Mouse (Mus musculus): Measurements from ENCODE around the gene Farp1. TPM values are rescaled to one million over a fixed set of nuclear protein-coding genes. Genes with fewer than 3 reads are reported as not detected.

The Farp1 gene
- 24.6 and 27.9 TPM in 2 replicates for polyA plus RNA-seq (2016; fragmentation: Nextera tagmentation; extraction: Ambion mirVana)

GRCm38 (mm10) chr14:121034973-121035662 is at the start of gene Farp1:
Farp1 (plus strand) TSS chr14:121035200.
- Histone ChIP-seq H3K4me3 (replicated peaks) (peak within 1 kb of the TSS; percentile 95), H3K36me3 (replicated peaks) (no peaks in the 10 kb centered on the region), H3K9ac (peak within 1 kb of the TSS; percentile 98), H3K9me3 (no peaks in the 10 kb centered on the region), H3K4me2 (peak within 1 kb of the TSS; percentile 94), H3K4me1 (peaks cover 35% of the 10 kb centered on the region), H3K27me3 (peaks cover 15% of the 10 kb centered on the region), H3K27ac (peak within 1 kb of the TSS; percentile 84)
- 1% methylated on average over 43 of the region's 61 CpGs for WGBS
- ATAC-seq (ENCODE audit: low FRiP score): peak; percentile 95

DNA sequence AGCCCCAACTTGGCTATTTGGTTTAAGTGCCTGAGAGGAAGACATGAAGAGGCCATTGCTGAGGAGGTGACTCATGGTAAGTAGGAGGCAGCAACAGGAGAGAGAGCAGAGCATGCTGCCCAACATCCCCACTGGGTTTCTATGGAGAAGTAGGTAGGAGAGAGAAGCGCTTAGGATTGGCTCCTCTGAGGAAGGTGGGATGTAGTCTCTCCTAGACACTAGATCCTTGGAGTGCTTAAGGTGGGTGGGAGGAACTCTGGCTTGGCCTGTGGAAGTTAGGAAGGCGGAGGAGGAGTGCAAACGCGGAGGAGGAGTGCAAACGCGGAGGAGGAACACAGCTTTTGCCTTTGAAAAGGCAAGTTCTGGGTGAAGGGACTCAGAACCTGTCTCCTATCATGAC is 45.9 kb upstream of the Farp1 start:
- Histone ChIP-seq H3K36me3 (replicated peaks) (no peaks in the 10 kb centered on the region), H3K27ac (no peak overlapping the region), H3K4me2 (no peak overlapping the region), H3K9ac (no peak overlapping the region), H3K4me1 (no peaks in the 10 kb centered on the region), H3K9me3 (no peaks in the 10 kb centered on the region), H3K27me3 (no peaks in the 10 kb centered on the region), H3K4me3 (replicated peaks) (no peak overlapping the region)
- 66% methylated on average over 6 of the region's 6 CpGs for WGBS
- ATAC-seq (ENCODE audit: low FRiP score): no peak

GRCm38 (mm10) chr14:120997686-120998085 is 37.3 kb upstream of the Farp1 start:
- Histone ChIP-seq H3K27me3 (no peaks in the 10 kb centered on the region), H3K4me2 (no peak overlapping the region), H3K9ac (no peak overlapping the region)

GRCm38 (mm10) chr14:121000561-121001340 is 34.2 kb upstream of the Farp1 start:
- Histone ChIP-seq H3K4me2 (no peak overlapping the region), H3K4me3 (replicated peaks) (no peak overlapping the region), H3K36me3 (replicated peaks) (no peaks in the 10 kb centered on the region), H3K9ac (no peak overlapping the region), H3K9me3 (no peaks in the 10 kb centered on the region), H3K27me3 (no peaks in the 10 kb centered on the region), H3K27ac (no peak overlapping the region), H3K4me1 (peaks cover 5% of the 10 kb centered on the region; the same call in 1 of the 2 replicates)
- no peak for ATAC-seq (ENCODE audit: low FRiP score)
- WGBS: 56% methylated on average over 12 of the region's 12 CpGs

More at GRCm38 (mm10) chr14:120997686-120998085, 37.3 kb upstream of the Farp1 start:
- 91% methylated on average over 5 of the region's 5 CpGs for WGBS
- Histone ChIP-seq H3K27ac (no peak overlapping the region), H3K4me1 (peaks cover 5% of the 10 kb centered on the region; the same call in 1 of the 2 replicates), H3K4me3 (replicated peaks) (no peak overlapping the region), H3K9me3 (no peaks in the 10 kb centered on the region), H3K36me3 (replicated peaks) (no peaks in the 10 kb centered on the region)
- no peak for ATAC-seq (ENCODE audit: low FRiP score)

DNA sequence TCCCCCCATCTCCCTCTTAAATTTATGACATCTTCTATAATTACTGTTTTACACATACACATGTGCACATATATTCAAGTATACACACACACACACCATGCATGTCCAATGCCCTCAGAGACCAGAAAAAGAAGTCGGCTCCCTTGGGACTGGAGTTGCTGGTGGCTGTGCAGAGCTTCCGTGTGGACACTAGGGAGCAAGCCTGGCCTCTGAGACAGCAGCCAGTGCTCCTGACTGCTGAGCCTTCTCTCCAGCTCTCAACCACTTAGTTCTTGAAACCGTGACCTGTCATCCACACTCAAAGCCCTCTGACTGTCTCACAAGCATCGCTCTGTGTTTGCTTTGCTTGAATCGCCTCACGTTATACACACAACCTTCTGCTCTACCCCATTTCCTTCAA is 29.4 kb upstream of the Farp1 start:
- 92% methylated on average over 6 of the region's 6 CpGs for WGBS
- no peaks in the 10 kb centered on the region for H3K27me3 ChIP-seq
- no peaks in the 10 kb centered on the region for H3K36me3 ChIP-seq (replicated peaks)
- no peaks in the 10 kb centered on the region for H3K9me3 ChIP-seq
- H3K9ac ChIP-seq: no peak overlapping the region
- no peak for ATAC-seq (ENCODE audit: low FRiP score)
- no peak overlapping the region for H3K4me2 ChIP-seq
- peaks cover 5% of the 10 kb centered on the region; the same call in 1 of the 2 replicates for H3K4me1 ChIP-seq
- H3K27ac ChIP-seq: no peak overlapping the region
- H3K4me3 ChIP-seq (replicated peaks): no peak overlapping the region

DNA sequence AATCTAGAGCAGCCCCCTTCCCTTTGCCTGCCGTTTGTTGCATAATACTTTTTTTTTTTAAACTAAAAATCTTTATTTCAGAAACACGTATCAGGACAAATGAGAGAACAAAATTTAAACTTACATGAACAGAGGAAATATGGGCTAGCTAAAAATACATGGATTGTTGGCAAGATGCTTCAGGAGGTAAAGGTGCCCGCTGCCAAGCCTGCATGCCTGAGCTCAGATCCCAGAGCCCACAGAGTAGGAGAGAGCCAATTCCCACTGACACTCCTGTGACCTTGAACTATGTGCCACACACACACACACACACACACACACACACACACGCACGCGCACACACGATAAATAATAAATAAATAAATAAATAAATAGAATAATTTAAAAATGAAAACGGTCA is 29.0 kb upstream of the Farp1 start:
- Histone ChIP-seq H3K36me3 (replicated peaks) (no peaks in the 10 kb centered on the region), H3K27ac (no peak overlapping the region), H3K9ac (no peak overlapping the region), H3K4me3 (replicated peaks) (no peak overlapping the region), H3K4me2 (no peak overlapping the region), H3K4me1 (peaks cover 2% of the 10 kb centered on the region; the same call in 1 of the 2 replicates), H3K9me3 (no peaks in the 10 kb centered on the region), H3K27me3 (no peaks in the 10 kb centered on the region)
- 96% methylated on average over 8 of the region's 8 CpGs for WGBS
- ATAC-seq (ENCODE audit: low FRiP score): no peak

- no peaks in the 10 kb centered on the region for H3K9me3 ChIP-seq
- H3K4me2 ChIP-seq: no peak overlapping the region
- H3K4me1 ChIP-seq: no peaks in the 10 kb centered on the region
- H3K9ac ChIP-seq: no peak overlapping the region
- no peak for ATAC-seq (ENCODE audit: low FRiP score)
- no peak overlapping the region for H3K27ac ChIP-seq
- 73% methylated on average over 2 of the region's 2 CpGs for WGBS
- no peaks in the 10 kb centered on the region for H3K27me3 ChIP-seq
- H3K4me3 ChIP-seq (replicated peaks): no peak overlapping the region
- no peaks in the 10 kb centered on the region for H3K36me3 ChIP-seq (replicated peaks)
Observed at GRCm38 (mm10) chr14:121015114-121015690, 19.8 kb upstream of the Farp1 start.

DNA sequence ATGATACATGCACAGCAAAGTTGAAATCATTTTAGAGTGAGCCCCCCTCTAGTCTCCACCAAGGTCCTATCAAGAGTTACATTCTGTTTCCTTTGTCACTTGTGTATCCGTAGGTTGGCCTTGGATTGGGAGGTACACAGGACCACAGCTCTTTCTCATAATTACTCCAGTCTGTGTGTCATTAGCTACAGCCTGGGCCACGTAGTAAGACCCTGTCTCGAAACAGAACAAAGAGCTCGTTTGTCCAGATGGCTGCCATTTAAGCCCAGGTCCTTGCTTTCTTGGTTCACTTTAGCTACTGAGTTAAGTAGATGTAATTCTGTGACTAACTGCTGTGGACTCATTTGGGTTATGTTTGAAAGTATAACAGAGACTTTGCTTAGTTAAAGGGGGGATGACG is 12.6 kb upstream of the Farp1 start:
- Histone ChIP-seq H3K4me2 (no peak overlapping the region), H3K36me3 (replicated peaks) (no peaks in the 10 kb centered on the region), H3K9ac (no peak overlapping the region), H3K4me1 (no peaks in the 10 kb centered on the region), H3K9me3 (no peaks in the 10 kb centered on the region), H3K27me3 (no peaks in the 10 kb centered on the region), H3K27ac (no peak overlapping the region), H3K4me3 (replicated peaks) (no peak overlapping the region)
- 49% methylated on average over 5 of the region's 5 CpGs for WGBS
- no peak for ATAC-seq (ENCODE audit: low FRiP score)

DNA sequence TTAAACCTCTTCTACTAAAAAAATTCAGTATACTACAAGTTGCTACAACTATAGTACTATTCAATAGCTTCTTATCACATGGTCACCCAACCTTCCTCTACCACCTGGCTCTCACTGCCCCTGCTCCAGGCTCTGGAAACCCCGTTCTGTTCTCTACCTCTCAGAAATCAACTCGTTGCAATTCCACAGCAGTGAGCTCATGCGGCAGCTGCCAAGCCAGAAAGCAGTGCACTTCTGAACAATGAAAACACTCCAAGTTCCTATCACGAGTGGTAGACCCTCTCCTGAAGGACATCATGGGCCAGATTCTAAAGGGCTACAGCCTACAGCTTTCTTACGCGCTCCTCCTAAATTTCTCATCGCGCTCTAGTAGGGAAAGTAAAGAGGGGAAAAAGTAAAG is 9.6 kb upstream of the Farp1 start:
- H3K4me1 ChIP-seq: no peaks in the 10 kb centered on the region
- no peak overlapping the region for H3K9ac ChIP-seq
- no peak overlapping the region for H3K27ac ChIP-seq
- no peak for ATAC-seq (ENCODE audit: low FRiP score)
- H3K36me3 ChIP-seq (replicated peaks): no peaks in the 10 kb centered on the region
- H3K4me3 ChIP-seq (replicated peaks): no peak overlapping the region
- H3K9me3 ChIP-seq: no peaks in the 10 kb centered on the region
- H3K4me2 ChIP-seq: no peak overlapping the region
- 77% methylated on average over 8 of the region's 8 CpGs for WGBS
- no peaks in the 10 kb centered on the region for H3K27me3 ChIP-seq

GRCm38 (mm10) chr14:121031396-121031795 is 3.6 kb upstream of the Farp1 start:
- Histone ChIP-seq H3K9ac (no peak overlapping the region), H3K4me1 (peaks cover 9% of the 10 kb centered on the region), H3K27ac (no peak overlapping the region), H3K27me3 (peaks cover 15% of the 10 kb centered on the region), H3K4me2 (no peak overlapping the region), H3K4me3 (replicated peaks) (no peak overlapping the region), H3K36me3 (replicated peaks) (no peaks in the 10 kb centered on the region), H3K9me3 (no peaks in the 10 kb centered on the region)
- 73% methylated on average over 2 of the region's 2 CpGs for whole genome bisulfite sequencing
- ATAC-seq (ENCODE audit: low FRiP score): no peak

DNA sequence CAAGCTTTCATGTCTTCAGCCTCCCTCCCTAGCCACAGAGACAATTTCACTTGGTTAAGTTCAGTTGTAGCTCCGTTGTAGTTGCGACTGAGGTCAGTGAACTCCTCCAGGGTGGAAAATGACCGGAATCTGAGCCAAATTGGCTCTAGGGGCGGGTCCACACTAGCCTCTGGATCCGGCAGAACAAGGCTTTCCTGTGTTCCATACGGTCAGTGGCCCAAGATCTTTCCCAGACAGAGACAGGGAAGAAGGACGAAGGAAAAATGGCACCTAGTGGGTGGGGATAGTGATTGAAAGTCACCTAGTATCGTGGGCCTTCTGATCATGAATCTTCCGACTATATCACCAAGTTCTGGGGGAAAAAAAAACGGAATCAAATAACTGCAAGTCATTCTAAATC is 475 bp upstream of the Farp1 start:
- WGBS: 21% methylated on average over 10 of the region's 10 CpGs
- no peak overlapping the region for H3K27ac ChIP-seq
- no peak for ATAC-seq (ENCODE audit: low FRiP score)

DNA sequence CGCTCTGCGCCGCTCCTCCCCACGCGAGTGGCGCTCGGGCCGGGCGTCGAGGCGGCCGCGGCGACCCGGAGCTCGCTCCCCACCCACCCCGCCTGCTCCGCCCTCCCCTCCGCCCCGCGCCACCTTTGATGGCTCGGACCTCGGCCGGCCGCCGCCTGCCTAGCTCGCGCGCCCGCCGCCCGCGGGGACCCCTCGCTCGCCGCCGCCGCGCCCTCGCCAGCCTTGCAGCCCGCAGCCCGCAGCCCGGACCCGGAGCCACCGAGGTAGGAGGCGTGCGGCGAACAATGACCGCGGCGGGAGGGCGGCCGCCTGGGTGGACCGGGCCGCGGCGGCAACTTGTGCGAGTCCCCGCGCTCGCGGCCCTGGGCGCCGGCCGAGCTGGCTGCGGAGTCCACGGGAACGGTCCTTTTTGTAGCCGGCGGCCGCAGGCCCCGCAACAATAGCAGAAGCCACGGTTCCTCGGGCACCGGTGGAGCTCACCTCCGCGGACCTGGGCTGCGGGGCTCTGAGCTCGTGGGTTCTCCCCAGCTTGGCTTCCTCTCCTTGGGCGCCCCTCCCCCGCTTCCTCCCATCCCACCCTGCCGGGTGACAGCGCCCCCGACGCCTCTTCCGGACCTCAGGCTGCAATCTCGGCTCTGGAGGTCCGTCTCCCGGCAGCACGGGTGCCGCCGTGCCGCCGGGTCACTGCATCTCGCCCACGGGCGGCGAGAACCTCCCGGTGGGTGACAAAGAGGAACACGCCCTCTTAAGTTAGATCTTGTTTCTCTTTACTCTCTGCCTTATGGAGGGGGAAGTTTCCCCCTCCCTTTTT is 868 bp downstream of the Farp1 start:
- Histone ChIP-seq H3K36me3 (replicated peaks) (no peaks in the 10 kb centered on the region), H3K4me1 (peaks cover 35% of the 10 kb centered on the region), H3K9ac (peak overlapping the region; percentile 98), H3K4me3 (replicated peaks) (peak overlapping the region; percentile 95), H3K9me3 (no peaks in the 10 kb centered on the region), H3K4me2 (peak overlapping the region; percentile 94), H3K27ac (peak overlapping the region; percentile 84), H3K27me3 (peaks cover 15% of the 10 kb centered on the region)
- WGBS: under 1% methylated on average over 85 of the region's 100 CpGs
- peak; percentile 76 for ATAC-seq (ENCODE audit: low FRiP score)

More for the DNA sequence above, 475 bp upstream of the Farp1 start:
- peak overlapping the region; percentile 95 for H3K4me3 ChIP-seq (replicated peaks)
- peaks cover 35% of the 10 kb centered on the region for H3K4me1 ChIP-seq
- peak overlapping the region; percentile 98 for H3K9ac ChIP-seq
- no peaks in the 10 kb centered on the region for H3K36me3 ChIP-seq (replicated peaks)
- H3K4me2 ChIP-seq: peak overlapping the region; percentile 94
- H3K9me3 ChIP-seq: no peaks in the 10 kb centered on the region
- H3K27me3 ChIP-seq: peaks cover 15% of the 10 kb centered on the region

Measured in forebrain, embryonic 12.5 days (tissue).